In the genomic region with DNA sequence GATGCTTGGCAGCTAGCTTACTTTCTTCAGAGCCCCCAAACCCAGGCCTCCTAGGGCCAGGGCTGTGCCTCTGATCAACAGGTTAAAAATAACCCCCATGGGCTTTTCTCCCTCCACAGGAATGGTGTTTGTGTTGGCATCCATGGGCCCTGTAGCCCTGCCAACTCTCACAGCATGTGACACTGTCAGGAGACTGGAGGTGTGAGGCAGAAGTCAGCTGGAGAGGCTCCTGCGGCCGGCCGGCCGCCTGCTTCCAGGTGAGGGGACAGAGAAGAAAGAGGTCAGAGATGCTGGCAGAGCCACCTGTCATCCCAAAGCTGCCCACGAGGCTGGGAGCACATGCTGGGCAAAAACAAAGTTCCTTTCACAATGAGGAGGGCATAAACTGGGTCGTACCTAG, we compare ENCODE assay signal across 13 mouse cellular contexts. TPM values are rescaled to one million over a fixed set of nuclear protein-coding genes. Genes with fewer than 3 reads are reported as not detected.
DNase-seq lines count a peak whose midpoint lies in the region; ATAC-seq and TF ChIP-seq lines count a peak whose summit lies in the region.
"Had no signal": no experiment of that assay in that cellular context is flagged by ENCODE, and none has a peak within 500 bp of the region (broad histone marks: within the 10 kb centered on the region; RNA-seq: fewer than 3 reads in every experiment).

No protein-coding gene starts in this region.

- no peak overlapping the region for H3K4me3 ChIP-seq in layer of hippocampus, adult 2 months
- H3K4me3 ChIP-seq: forebrain, embryonic 10.5 days; limb, embryonic 12.5 days had no signal

- no peak for TF ChIP-seq CTCF in layer of hippocampus, adult 2 months (conservative IDR thresholded peaks at IDR 0.05)

- peak overlapping the region; percentile 10; the same call in 1 of the 2 replicates for H3K27ac ChIP-seq in layer of hippocampus, adult 2 months
- H3K27ac ChIP-seq: limb, embryonic 12.5 days had no signal

- intact Hi-C loops in left cerebral cortex, postnatal 36 days (cut with DNase I) = no loop called here

- no peak for DNase-seq in layer of hippocampus, adult 2 months (ENCODE audit: low spot score in 2 of 2)
- DNase-seq in layer of hippocampus, adult 18-20 months (ENCODE audit: low spot score in 2 of 2) = no peak
- peak; percentile 55 for DNase-seq in cerebellum, adult 8-10 months
- peak; percentile 77 to 82 for DNase-seq in heart, adult 9 months (ENCODE audit: low spot score in 2 of 2)
- peak; percentile 54 to 63 for DNase-seq in kidney, postnatal 36 days
- DNase-seq in left cerebral cortex, postnatal 36 days (ENCODE audit: low spot score in 2 of 2) = no peak

- no peak for ATAC-seq in erythroid progenitor cell, adult 5-6 weeks (replicated peaks; ENCODE audit: low FRiP score, poor library complexity, severe bottlenecking)
- no peak for ATAC-seq in inflammation-experienced regulatory T-cells, adult 6 months

RNA-seq across cellular contexts. Expression of a gene that starts 15.5 kb away (rescaled TPM):
- not detected for total RNA-seq in layer of hippocampus, adult 2 months (2021)
- total RNA-seq in layer of hippocampus, adult 18-20 months (2021) = not detected
- total RNA-seq in left cerebral cortex, postnatal 36 days (2021) = not detected
- total RNA-seq in erythroid progenitor cell, adult 5-6 weeks (2015; ENCODE audit: low replicate concordance) = not detected in 2 replicates
- total RNA-seq in erythroid progenitor cell, adult 5-6 weeks (2017; ENCODE audit: low replicate concordance) = not detected in 2 replicates
- polyA plus RNA-seq in inflammation-experienced regulatory T-cells, adult 6 months (2017; shearing (Covaris generic)) = not detected
- total RNA-seq: adrenal gland, postnatal 4 days; ES-E14 had no signal
- polyA plus RNA-seq: forebrain, embryonic 10.5 days; limb, embryonic 12.5 days; spleen, adult 2 months had no signal

Comparison
In these comparisons a context has a peak if more than half of its experiments do, and no peak if none do; other contexts are left out.
1. DNase-seq: peak in cerebellum, adult 8-10 months (single experiment), heart, adult 9 months (2 of 2) and kidney, postnatal 36 days (2 of 2); none in layer of hippocampus, adult 2 months (0 of 2), layer of hippocampus, adult 18-20 months (0 of 2) and left cerebral cortex, postnatal 36 days (0 of 2).